Mouse (Mus musculus) midbrain, embryonic 15.5 days (tissue): Measurements from ENCODE around the gene Mcm10. TPM values are rescaled to one million over a fixed set of nuclear protein-coding genes. Genes with fewer than 3 reads are reported as not detected.
"Not testable (repeated sequence)": the region's sequence is repeated elsewhere in the genome, so short reads cannot be mapped to it uniquely, and the experiment has no call there.

Source experiments
- ATAC-seq: fragments of 200-750 bp; cut with Nextera tagmentation; replicated peaks from 2 replicates; pipeline ENCODE4 v1.8.0; 2017; ENCODE audit warnings: moderate TSS enrichment
- H3K27ac ChIP-seq: fragments of 300-500 bp; sonication (generic); 2 replicates; pipeline ENCODE4 v1.5.1; 2015; ENCODE audit warnings: mild to moderate bottlenecking, inconsistent platforms
- H3K27me3 ChIP-seq: fragments of 300-500 bp; sonication (generic); replicated peaks from 2 replicates; pipeline ENCODE4 v1.6.1; 2015; ENCODE audit warnings: inconsistent platforms
- H3K36me3 ChIP-seq: fragments of 300-500 bp; sonication (generic); replicated peaks from 2 replicates; pipeline ENCODE4 v1.6.1; 2015; ENCODE audit warnings: inconsistent platforms
- H3K4me1 ChIP-seq: fragments of 300-500 bp; sonication (generic); 2 replicates; pipeline ENCODE4 v1.6.1; 2015; ENCODE audit warnings: inconsistent platforms
- H3K4me2 ChIP-seq: fragments of 300-500 bp; sonication (generic); 2 replicates; pipeline ENCODE4 v1.6.1; 2015; ENCODE audit warnings: inconsistent platforms, mild to moderate bottlenecking, moderate library complexity
- H3K4me3 ChIP-seq: fragments of 300-500 bp; sonication (generic); 2 replicates; pipeline ENCODE4 v1.5.1; 2015; ENCODE audit warnings: mild to moderate bottlenecking, inconsistent platforms
- H3K9ac ChIP-seq: fragments of 300-500 bp; sonication (generic); 2 replicates; pipeline ENCODE4 v1.6.1; 2015; ENCODE audit warnings: mild to moderate bottlenecking, inconsistent platforms
- H3K9me3 ChIP-seq: fragments of 300-500 bp; sonication (generic); 2 replicates; pipeline ENCODE4 v1.6.1; 2016; ENCODE audit warnings: inconsistent platforms
- WGBS: fragments of 180-500 bp; shearing (Covaris S2); methylation state at CpG from one replicate; pipeline ENCODE4 v1.1.7; 2015; ENCODE audit warnings: mixed read lengths; 5-methylcytosine and 5-hydroxymethylcytosine counted together
- polyA plus RNA-seq: library from polyadenylated mRNA; unstranded; fragments of >200 nt; fragmentation: Nextera tagmentation; extraction: Ambion mirVana; gene quantifications from 2 replicates; pipeline ENCODE4 v1.2.1, GENCODE M21; 2015

Gene Mcm10
- polyA plus RNA-seq, 1 experiment from 2014 or later, result 3.5 TPM

- H3K4me2 ChIP-seq, result no peak overlapping the region
- 90% methylated on average over 12 of the region's 12 CpGs for WGBS
- H3K36me3 ChIP-seq, result no peaks in the 10 kb centered on the region
- no peaks in the 10 kb centered on the region for H3K4me1 ChIP-seq
- H3K9ac ChIP-seq, result no peak overlapping the region
- ATAC-seq, result no peak
- no peaks in the 10 kb centered on the region for H3K9me3 ChIP-seq
- no peak overlapping the region for H3K27ac ChIP-seq
- no peaks in the 10 kb centered on the region for H3K27me3 ChIP-seq
- H3K4me3 ChIP-seq, result no peak overlapping the region
Observed at GRCm38 (mm10) chr2:4958039-4958438, 54.6 kb downstream of the Mcm10 start.

- H3K4me3 ChIP-seq, result no peak overlapping the region
- no peak overlapping the region for H3K9ac ChIP-seq
- 85% methylated on average over 6 of the region's 6 CpGs for WGBS
- ATAC-seq, result no peak
- no peaks in the 10 kb centered on the region for H3K9me3 ChIP-seq
- no peaks in the 10 kb centered on the region for H3K4me1 ChIP-seq
- H3K27me3 ChIP-seq, result no peaks in the 10 kb centered on the region
- H3K4me2 ChIP-seq, result no peak overlapping the region
- H3K36me3 ChIP-seq, result no peaks in the 10 kb centered on the region
- no peak overlapping the region for H3K27ac ChIP-seq
Observed at GRCm38 (mm10) chr2:4954216-4954760, 58.3 kb downstream of the Mcm10 start.

- Histone ChIP-seq H3K4me2 (no peak overlapping the region), H3K4me3 (no peak overlapping the region), H3K27me3 (no peaks in the 10 kb centered on the region), H3K9ac (no peak overlapping the region), H3K27ac (no peak overlapping the region), H3K9me3 (no peaks in the 10 kb centered on the region), H3K4me1 (no peaks in the 10 kb centered on the region), H3K36me3 (no peaks in the 10 kb centered on the region)
- WGBS, result 90% methylated on average over 2 of the region's 2 CpGs
- ATAC-seq, result no peak
Observed at GRCm38 (mm10) chr2:4950986-4951385, 61.6 kb downstream of the Mcm10 start.

- H3K36me3 ChIP-seq, H3K27me3 ChIP-seq, H3K4me2 ChIP-seq, H3K27ac ChIP-seq, H3K4me3 ChIP-seq, H3K9ac ChIP-seq, ATAC-seq, H3K4me1 ChIP-seq, H3K9me3 ChIP-seq: not testable (repeated sequence)
- 91% methylated on average over 8 of the region's 8 CpGs for WGBS
Observed at GRCm38 (mm10) chr2:4949691-4950090, 62.9 kb downstream of the Mcm10 start.

DNA sequence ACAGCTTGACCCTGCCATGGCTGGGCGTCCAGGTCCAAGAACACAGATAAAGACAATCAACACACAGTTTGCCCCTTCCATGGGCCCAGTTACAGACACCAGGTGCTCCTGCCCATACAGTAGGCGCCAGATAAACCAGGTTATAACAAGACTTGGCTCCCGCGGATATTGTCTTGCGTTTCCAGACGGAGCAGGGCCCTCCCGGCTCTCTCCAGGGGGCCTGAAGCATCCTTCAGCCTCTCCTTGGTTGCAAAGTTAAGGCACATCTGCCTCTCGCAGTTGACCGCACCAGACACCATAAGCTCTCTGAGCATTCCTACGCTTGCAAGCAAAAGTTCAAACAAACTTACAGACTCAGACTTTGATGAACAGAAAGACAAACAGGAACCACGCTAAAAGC is 71.7 kb downstream of the Mcm10 start:
- Histone ChIP-seq H3K27ac (no peak overlapping the region), H3K9ac (no peak overlapping the region), H3K4me1 (no peaks in the 10 kb centered on the region), H3K9me3 (peaks cover 3% of the 10 kb centered on the region; the same call in 1 of the 2 replicates), H3K36me3 (peaks cover 12% of the 10 kb centered on the region), H3K27me3 (no peaks in the 10 kb centered on the region), H3K4me2 (no peak overlapping the region), H3K4me3 (no peak overlapping the region)
- WGBS, result 93% methylated on average over 11 of the region's 11 CpGs
- ATAC-seq, result no peak

Other genes starting within 250 kb of the Mcm10 start
- gene Sephs1, start 131.2 kb downstream of the Mcm10 start, polyA plus RNA-seq, result 54.4 and 57.2 TPM in 2 replicates
- gene Phyh, start 93.8 kb downstream of the Mcm10 start, polyA plus RNA-seq, result 70.2 and 71.6 TPM in 2 replicates
- gene Ucma, start 36.7 kb downstream of the Mcm10 start, polyA plus RNA-seq, result 0.56 and 0.57 TPM in 2 replicates
- gene Optn, start 51.3 kb upstream of the Mcm10 start, polyA plus RNA-seq, result 15.7 and 18.9 TPM in 2 replicates
- gene Ccdc3, start 125.0 kb upstream of the Mcm10 start, polyA plus RNA-seq, result 7.3 and 8.3 TPM in 2 replicates